Mouse (Mus musculus) lung, postnatal 14 days (tissue): ENCODE data around the gene Rufy2.
A peak's percentile ranks its signal among the peaks of the same experiment; 100 is the strongest.

ENCODE experiments used
- DNase-seq: peaks from one replicate; pipeline ENCODE4 v3.0.0; 2021

The Rufy2 gene

DNA sequence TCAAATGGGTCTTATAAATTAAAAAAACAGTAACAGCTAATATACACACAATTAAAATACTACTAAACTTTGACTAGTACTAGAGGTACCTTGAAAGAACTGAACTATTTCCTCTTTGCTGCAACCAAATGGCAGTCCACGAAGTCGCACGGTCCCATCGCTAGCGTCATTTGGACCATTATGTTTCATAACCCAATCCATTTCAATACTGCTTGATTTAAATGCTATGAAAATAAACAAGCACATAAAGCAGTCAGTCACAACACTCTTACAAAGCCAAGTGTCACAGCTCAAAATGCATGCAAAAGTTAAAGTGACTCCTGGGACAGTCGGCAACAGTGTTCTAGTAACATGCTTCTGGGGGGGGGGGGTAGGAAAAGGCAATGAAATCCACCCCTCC lies 39.3 kb downstream of the Rufy2 start:
- no peak for DNase-seq

DNA sequence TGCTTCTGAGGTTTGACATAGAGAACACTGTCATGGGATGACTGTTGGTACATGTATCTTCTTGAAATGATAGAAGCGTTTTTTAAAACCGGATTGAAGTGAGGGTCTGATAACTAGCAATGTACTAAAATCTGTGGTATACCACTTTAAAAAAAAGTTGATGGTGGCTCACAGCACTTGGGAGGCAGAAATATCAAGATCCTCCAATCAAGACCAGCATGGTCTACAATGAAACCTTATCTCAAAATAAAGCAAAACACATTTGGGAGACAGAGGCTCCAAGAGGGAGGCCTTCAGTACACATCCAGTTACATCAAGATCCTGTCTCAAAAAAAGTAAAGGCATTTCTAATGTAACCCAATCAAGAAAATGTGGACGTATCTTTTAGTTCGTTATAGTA lies 41.7 kb downstream of the Rufy2 start:
- no peak for DNase-seq

DNA sequence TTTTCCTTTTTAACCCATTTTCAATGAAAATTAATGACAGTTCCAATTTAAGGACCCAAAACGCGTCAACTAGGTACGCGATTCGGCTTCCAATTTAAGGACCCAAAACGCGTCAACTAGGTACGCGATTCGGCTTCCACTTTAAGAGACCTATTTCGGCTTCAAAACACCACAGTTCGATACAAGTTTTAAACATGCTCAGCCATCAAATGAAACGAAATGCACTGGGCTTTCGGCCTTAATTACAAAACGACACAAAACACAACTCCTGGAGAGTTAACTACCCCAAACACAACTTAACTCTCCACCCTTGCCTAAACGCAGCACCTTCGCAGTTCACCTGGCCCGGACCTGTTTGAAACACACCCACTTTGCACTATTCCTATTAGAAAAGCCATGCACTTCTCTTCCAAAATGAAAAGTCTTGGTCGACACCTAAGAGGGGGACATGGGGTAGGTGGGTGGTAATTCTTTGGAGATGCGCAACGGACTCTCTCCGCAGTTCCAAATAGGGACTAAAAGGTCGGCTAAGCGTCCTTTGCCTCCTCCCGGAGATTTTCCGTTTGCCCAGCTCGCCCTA lies 42.6 kb downstream of the Rufy2 start:
- DNase-seq: peak; percentile 12

DNA sequence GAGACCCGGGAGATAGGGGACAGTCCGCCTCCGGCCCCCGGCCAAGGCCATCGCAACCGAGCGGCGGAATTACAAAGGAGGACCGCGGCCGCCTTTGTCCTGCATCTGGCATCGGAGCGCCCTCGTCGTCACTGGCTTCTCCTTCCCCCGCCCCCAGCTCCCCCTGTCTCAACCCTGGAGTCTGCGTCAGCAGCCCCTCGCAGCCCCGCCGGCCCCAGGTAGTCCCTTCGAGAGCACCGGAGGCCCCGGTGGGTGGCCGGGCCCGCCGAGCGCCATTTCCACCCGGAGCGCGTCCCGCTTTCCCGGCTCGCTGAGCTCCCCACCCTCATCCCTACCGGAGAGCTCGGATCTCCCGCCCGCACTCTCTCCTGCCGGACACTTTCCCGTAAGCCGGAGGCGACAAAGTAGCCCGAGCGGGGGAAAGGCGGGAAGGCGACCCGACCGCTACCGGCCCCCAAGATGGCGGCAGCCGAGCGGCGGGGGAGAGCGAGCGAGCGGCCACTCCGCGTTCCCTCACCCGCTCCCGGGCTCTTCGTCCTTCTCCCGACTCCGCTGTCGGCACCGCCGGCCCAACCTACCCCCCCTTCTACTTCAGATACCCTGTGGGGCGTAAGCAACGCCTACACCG lies 43.2 kb downstream of the Rufy2 start:
- DNase-seq: peak; percentile 72

DNA sequence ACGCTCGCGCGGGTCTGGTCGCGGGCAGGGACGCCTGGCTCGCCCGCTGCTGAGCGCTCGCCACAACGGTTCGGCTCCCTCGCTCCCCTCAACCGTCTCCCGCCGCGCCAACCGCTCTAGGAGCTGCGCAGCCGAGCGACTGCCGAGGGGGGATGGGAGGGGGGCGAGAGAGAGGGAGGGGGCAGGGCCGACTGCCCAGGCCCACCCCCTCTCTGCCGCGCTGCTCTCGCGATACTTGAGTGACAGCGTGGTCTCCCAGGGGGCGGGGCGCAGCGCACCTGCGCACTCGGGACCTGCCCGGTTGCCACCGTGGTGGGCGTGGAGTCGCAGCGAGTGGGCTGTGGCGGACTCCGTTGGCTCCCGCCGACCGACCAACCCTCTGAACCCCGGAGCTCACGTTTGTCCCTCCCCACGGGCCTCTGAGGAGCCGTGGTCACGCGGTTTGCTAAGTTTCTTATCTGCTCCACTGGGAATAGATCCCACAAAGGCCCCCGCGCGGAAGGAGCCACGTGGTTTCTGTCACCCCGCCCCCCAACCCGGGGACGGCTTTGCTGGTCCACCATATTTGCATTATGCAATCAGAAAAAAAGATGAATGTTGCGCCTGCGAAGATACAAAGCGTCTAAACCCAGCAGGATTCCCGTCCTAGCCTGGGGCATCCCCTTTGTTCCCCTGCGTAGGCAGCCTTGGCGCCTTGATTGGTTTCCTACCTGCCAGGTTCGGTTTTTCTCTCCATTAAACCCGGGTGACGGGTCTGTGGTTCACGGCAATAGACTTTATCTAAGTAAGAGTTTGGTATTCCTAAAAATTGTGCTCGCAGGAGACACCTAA lies 43.9 kb downstream of the Rufy2 start, which contains the start of the genes Hnrnph3 and Pbld2:
Gene Hnrnph3 (minus strand): TSS at position 469 of the 831 bp plus-strand sequence.
Gene Pbld2 (plus strand): TSS at position 567 of the 831 bp plus-strand sequence.
- peak; percentile 99 for DNase-seq

DNA sequence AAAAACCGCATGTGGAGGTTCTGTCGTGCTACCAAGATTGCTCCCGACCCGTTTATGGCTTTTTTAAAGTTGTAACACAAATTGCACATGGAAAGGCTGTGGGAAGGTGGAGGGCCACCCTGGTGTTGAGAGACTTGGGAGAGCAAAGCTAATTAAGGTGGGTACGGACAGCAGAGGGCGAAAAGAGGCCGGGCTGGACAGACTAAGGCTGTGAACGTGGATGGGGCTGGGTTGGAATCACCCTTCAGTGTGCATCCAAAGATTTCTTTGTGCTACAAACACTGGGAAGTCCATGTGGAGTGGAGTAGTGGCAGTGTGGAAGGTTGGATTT lies 44.5 kb downstream of the Rufy2 start:
- DNase-seq: peak; percentile 75

DNA sequence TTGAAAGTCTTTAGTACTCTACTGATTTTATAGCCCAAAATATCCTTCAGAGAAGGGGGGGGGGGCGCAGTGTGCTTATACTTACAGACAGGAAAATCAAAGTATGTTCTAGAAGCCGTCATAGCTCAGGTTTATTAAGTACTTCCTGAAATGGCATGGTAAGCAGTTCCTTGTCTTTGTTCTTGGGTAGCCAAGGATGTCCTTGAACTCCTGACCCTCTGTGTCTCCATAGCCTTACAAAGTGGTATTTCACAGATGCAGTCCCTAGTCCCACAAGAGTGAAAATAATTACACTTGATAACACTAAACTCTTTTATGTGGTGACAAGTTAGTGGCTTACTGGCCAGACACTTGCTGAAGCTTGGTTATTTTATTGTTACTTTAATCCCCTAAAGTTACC lies 45.0 kb downstream of the Rufy2 start:
- DNase-seq: no peak

DNA sequence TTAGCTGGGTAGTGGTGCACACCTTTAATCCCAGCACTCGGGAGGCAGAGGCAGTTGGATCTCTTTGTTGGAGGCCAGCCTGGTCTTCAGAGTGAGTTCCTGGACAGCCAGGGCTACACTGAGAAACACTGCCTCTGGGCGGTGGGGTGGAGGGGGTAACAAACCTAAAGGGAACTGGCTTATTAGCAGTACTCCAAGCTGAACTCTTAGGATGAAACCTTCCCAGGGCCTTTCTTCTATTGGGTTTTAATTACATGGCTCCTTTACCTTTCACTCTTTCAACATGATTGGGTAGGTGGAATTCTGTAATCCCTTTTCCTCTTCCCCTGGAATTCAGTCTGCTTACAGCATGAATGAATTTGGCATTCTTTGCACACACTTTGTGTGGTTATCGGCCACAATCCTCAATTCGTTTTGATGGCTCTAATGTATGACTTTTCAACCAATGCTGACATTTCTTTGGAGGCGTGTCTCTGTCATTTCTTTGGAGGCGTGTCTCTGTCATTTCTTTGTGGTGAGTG lies 45.5 kb downstream of the Rufy2 start:
- DNase-seq: no peak

DNA sequence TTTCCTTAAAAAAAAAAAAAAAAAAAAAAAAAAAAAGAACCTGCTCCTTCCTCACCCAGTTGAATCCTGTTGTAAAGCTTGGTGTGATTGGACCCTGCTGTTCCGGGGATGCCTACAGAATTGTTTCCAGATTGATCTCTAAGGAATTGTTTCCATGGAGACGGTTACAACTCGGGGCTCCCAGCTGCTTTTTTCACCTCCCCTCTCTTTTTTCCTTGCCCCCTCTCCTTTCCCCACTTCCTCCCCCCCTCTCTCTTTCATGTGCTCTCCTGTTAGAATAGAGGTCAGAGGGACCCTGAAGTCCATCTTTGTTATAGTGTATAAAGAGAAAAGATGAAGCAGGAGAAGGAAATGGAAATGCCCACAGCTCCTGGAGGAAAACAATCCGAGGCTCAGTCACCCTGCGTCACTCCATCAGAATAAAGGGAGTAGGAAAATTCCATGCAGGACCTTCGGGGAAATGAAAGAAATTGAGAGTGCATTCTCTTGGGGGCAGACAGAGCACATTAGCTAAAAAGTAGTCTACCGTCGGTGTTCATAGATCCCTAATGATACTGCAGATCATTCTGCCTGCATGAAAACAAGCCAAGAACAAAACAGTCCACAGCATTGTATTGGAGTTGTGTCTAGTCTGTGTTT lies 46.3 kb downstream of the Rufy2 start:
- no peak for DNase-seq

DNA sequence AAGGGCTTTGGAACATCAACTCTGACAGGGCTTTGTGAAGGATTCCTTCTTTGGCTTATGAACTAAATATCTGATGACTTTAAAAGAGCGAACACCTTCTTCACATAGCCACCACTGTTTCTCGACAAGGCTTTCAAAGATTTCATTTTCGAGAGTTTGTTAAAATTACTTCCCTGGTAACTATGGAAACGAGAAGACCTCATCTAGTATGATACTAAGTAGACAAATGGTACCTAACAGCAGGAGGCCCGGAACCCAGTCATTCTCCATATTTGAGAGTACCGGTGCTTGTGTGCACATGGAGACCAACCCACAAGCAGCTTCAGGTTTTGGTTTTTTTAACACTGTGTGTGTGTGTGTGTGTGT lies 46.8 kb downstream of the Rufy2 start:
- no peak for DNase-seq

DNA sequence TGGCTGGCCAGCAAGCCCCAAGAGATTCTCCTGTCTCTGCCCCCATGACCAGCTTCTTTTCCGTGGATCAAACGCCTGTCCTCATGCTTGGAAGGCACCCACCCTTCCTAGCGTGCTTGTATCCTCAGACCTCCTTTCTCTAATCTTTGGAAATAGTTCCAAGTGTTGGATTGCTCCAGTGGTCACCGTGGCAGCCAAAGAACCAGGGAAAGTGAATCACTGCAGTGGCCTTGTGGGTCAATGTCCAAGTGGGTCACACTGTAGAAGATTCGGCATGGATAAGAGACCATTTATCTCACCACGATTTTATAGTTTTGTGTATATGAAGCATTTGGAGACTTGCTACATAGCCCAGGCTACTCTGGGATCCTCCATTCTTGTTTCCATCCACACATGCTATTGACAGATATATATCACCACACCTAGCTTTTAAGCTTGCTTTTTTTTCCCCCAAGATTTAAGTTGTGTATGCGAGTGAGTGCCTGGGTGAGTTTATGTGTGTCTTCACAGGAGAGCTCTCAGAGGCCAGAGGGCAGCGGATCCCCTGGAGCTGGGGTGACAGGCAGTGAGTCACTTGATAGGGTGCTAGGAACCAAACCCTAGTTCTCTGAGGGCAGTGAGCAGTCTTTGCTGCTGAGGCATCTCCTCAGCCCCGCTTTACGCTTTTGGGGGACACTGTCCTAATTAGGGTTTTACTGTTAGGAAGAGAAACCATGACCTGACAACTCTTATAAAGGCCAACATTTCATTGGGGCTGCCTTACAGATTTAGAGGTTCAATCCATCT lies 47.5 kb downstream of the Rufy2 start:
- no peak for DNase-seq

DNA sequence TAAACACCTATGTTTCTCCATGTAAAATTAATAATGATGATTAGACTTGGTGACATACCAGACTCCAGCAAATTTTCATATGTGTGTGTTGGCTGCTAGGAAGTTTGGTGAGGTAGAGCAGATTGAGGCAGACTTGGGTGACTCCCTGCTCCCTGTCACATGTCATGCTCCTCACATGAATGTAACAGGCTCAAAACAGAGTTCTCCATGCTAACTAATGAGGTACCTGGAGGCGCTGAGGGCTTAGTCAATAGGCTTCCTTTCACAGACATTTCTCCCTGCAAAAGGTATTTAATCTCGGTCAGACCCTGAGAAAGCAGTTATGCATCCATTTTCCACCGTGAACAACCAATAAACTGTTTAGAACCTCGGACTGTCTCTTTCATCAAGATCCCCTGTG lies 48.4 kb downstream of the Rufy2 start:
- no peak for DNase-seq

DNA sequence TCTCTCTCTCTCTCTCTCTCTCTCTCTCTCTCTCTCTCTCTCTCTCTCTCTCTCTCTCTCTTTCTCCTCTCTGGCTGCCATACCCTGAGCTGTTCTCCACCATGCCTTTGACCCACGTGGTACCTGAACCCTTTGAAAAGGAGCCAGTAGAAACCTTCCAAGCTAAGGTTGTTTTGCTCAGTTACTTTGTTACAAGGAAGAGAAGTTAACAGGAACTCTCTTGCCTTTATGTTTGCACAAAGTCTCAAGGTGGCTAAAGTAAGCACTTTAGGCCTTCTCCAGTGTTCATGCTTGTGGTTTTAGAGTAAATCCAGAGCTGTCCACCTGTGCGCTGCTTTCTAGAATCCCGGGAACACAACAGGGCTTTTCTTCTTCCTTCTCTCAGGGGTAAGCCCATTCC lies 52.2 kb downstream of the Rufy2 start:
- DNase-seq: peak; percentile 38

DNA sequence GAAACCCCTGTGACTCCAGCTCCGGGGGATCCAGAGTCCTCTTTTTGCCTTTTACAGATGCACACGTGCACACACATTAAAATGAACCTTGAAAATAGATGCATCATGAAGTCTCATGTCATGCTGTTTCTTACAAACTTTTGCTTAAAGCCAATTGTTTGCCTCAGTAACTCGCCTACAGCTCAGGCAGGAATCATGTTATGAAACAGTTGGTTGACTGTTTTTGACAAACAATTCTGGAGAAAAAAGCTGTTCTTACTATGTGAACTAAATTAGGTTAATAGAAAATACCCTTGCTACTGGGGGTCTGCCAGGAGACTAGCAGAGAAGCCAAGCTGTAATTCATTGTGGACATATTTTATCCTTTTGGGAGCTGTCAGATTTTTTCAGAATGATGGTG lies 52.9 kb downstream of the Rufy2 start:
- DNase-seq: no peak

DNA sequence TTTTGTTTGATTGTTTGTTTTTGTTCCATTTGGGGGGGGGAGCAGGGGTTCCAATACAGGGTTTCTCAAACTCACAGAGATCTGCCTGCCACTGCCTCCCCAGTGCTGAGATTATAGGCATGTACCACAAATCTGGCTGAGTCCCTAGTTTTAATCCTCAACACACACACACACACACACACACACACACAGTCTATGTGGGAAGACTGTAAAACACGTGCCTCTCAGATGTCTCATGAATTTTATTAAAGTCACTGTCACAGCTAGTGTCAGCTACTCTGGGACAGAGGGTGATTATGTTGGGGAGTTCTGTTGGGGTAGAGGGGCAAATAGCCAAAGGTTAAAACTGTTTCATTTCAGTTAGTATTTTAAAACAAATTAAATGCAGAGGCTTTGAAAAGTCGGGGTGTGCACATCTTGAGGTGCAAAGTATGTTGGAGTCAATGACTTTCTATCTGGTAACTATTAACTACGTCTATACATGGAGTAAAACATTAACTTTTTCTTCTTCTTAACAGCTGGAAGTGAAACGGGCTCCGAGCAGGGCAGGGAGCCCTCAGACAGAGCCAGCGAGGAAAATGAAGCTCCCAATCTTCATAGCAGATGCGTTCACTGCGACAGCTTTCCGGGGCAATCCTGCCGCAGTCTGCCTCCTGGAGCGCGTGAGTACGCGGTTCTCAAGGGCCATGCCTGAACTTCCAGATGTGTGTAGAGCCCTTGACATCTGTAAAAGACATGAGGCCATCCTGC lies 58.7 kb downstream of the Rufy2 start:
- DNase-seq: no peak

DNA sequence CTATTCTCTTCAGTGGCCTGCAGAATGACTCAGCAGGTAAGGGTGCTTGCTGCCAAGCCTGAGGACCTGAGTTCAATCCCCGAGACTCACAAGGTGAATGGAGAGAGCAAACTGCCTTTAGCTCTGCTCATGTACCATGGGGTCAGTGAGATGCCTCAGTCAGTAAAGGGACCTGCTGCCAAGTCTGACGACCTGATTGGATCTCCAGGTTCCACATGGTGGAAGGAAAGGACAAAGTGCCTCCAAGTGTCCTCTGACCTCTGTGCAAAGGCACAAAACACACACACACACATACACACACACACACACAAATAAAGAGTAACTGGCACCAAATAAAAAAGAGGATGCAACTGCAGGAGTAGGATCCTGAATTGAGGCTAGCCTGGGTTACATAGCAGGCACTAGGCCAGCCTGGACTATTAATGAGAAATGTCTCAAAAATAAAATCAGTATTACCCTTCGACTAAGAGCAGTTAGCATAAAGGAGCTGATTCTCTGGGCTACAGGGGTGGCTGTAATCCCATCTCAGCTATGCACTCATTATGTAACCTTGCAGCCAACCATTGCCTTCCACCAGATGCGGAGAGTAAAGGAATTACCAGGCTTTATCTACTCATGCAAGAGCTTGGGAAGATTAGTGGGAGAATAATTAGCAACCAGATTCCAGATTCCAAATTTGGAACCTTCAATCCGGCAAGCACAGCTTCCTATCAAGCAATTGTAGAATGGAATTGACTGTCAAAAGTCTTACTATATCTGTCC lies 60.0 kb downstream of the Rufy2 start:
- DNase-seq: no peak

DNA sequence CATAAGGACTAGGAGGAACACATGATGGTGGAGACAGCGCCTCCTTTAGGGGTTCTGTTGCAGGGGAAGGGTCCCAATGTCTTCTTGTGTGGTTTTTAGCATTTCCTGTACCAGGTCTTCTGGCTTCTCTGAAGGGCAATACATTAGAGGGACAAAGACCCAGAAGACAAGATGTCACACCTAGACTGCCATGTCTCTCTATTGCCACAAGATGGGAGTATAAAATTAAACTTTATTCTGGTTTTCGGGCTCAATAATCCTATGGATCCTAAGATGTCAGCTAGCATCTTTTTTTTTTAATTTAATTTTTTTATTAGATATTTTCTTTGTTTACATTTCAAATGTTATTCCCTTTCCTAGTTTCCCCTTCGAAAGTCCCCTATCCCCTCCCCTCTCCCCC lies 63.1 kb downstream of the Rufy2 start:
- no peak for DNase-seq

DNA sequence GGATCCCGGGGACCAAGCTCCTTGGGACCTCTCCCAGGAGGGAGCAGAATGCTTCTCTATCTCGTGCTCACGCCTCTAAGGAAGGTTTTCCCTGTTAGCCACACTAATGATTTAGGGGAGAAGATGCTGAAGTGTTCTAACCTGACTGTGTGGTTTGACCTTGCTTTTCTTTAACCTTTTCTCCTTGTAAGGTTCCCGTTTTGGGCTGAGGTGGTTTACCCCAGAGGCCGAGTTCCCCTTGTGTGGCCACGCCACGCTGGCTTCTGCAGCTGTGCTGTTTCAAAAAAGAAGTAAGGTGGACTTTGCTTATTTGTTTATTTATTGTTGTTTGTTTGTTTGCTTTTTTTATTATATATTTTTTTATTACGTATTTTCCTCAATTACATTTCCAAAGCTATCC lies 67.7 kb downstream of the Rufy2 start:
- no peak for DNase-seq

DNA sequence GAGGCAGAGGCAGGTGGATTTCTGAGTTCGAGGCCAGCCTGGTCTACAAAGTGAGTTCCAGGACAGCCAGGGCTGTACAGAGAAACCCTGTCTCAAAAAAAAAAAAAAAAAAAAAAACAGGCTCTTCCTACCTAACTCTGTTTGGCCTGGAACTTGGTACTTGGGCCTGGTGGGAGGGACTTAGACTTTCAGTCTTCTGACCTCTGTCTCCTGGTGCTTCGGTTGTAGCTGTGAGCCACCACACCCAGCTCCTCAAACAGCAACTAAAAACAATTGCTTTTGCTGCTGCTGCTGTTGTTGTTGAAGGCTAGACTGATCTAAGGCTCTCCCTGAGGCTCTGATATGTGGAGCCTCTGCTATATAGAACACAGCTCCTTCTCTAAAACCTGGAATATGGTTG lies 69.1 kb downstream of the Rufy2 start:
- DNase-seq: no peak

DNA sequence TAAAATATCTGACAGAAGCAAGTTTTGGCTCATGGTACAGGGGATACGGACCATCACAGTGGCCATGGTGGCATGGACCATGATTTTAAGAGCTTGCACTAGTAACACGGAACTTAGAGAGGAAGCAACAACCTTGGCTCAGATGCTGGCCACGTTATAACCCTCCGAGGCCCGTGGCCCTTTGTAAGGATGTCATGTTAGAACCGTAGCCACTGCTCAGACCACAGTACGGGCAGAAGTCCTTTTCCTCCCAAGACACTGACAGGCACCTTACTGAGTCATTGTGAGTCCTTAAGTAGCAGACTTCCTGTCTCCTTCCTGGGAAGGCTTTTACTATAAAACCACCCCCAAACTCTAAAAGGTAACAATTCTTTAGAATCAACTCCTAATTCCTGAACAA lies 71.2 kb downstream of the Rufy2 start:
- DNase-seq: no peak

DNA sequence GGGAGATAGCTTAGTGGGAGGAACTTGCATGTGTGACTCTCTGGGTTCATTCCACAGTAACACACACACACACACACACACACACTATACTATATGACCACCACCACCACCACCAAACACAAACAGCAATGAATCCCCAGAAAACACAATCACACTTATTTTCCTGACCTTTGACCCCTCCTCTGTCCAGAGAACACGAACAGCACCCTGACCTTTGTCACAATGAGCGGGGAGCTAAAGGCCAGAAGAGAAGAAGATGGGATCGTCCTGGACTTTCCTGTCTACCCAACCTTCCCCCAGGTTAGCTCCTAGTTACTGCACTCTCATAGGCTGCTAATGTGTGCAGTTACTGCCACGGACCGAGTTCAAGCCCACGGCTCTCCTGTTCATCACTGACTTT lies 72.0 kb downstream of the Rufy2 start:
- no peak for DNase-seq
